Mouse (Mus musculus) hindbrain, embryonic 15.5 days (tissue): ENCODE measurements around the gene Gfi1b. TPM values are rescaled to one million over a fixed set of nuclear protein-coding genes. Genes with fewer than 3 reads are reported as not detected.

Source experiments
- ATAC-seq: fragments of 200-750 bp; cut with Nextera tagmentation; 2 replicates; pipeline ENCODE4 v1.8.0; 2017; ENCODE audit warnings: low read depth, moderate number of reproducible peaks, moderate TSS enrichment; ENCODE audit not compliant: low FRiP score
- H3K27ac ChIP-seq: fragments of 300-500 bp; sonication (generic); replicated peaks from 2 replicates; pipeline ENCODE4 v1.5.1; 2015; ENCODE audit warnings: mild to moderate bottlenecking, inconsistent platforms
- H3K27me3 ChIP-seq: fragments of 300-500 bp; sonication (generic); 2 replicates; pipeline ENCODE4 v1.6.1; 2015; ENCODE audit warnings: control low read depth, inconsistent platforms
- H3K36me3 ChIP-seq: fragments of 300-500 bp; sonication (generic); 2 replicates; pipeline ENCODE4 v1.6.1; 2015; ENCODE audit warnings: control low read depth, inconsistent platforms
- H3K4me1 ChIP-seq: fragments of 300-500 bp; sonication (generic); replicated peaks from 2 replicates; pipeline ENCODE4 v1.6.1; 2015; ENCODE audit warnings: control low read depth, inconsistent platforms
- H3K4me2 ChIP-seq: fragments of 300-500 bp; sonication (generic); 2 replicates; pipeline ENCODE4 v1.6.1; 2015; ENCODE audit warnings: moderate library complexity, mild to moderate bottlenecking, inconsistent platforms
- H3K4me3 ChIP-seq: fragments of 300-500 bp; sonication (generic); 2 replicates; pipeline ENCODE4 v1.5.1; 2015; ENCODE audit warnings: mild to moderate bottlenecking, inconsistent platforms
- H3K9ac ChIP-seq: fragments of 300-500 bp; sonication (generic); 2 replicates; pipeline ENCODE4 v1.6.1; 2015; ENCODE audit warnings: inconsistent platforms
- H3K9me3 ChIP-seq: fragments of 300-500 bp; sonication (generic); 2 replicates; pipeline ENCODE4 v1.6.1; 2016; ENCODE audit warnings: control low read depth, inconsistent platforms
- WGBS: fragments of 180-500 bp; shearing (Covaris S2); methylation state at CpG from one replicate; pipeline ENCODE4 v1.1.7; 2015; 5-methylcytosine and 5-hydroxymethylcytosine counted together
- polyA plus RNA-seq: library from polyadenylated mRNA; unstranded; fragments of >200 nt; fragmentation: Nextera tagmentation; extraction: Ambion mirVana; gene quantifications from 2 replicates; pipeline ENCODE4 v1.2.1, GENCODE M21; 2015

Gene Gfi1b
- polyA plus RNA-seq, 1 experiment from 2014 or later, result 0.36 TPM

DNA sequence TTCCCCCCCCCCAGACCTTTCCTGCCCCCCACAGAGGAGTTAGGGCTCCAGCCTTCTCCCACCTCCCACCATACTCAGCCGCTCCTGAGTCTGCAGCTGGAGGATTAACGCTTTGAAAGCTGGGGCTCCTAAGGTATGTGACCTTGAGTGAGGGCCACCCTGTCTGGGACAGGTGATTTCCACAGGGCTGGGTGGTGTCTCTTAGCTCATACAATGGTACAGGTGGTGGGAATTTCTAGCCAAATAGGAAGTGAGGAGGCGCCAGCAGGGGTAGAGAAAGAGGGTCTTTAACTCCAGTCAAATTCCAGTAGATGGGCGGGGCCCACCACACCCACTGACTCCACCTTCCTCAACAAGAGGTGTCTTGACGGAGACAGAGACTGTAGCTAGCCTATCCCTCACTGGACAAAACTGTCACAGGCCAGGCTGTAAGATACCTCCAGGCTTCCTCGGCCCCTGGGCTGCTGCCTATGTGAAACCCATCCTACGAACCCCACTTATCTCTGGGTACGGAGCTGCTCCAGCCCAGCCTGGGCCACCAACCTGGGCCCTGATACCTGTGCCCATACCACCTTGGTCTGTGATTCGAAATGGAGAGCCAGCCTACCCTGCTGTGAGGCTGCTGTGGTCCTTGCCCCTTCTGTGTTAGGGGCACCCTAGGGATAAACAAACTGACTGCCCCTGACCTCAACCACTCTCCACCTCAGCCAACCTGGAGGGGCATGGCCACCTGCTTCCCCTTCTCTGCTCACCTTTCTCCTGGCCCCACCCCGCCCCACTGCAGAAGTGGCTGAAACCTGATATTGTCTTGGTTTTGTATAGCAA, 14.2 kb downstream of the Gfi1b start:
- Histone ChIP-seq H3K4me2 (no peak overlapping the region), H3K9me3 (no peaks in the 10 kb centered on the region), H3K27me3 (no peaks in the 10 kb centered on the region), H3K27ac (no peak overlapping the region), H3K36me3 (no peaks in the 10 kb centered on the region), H3K9ac (no peak overlapping the region), H3K4me1 (no peaks in the 10 kb centered on the region), H3K4me3 (no peak overlapping the region)
- WGBS, result 49% methylated on average over 10 of the region's 10 CpGs
- ATAC-seq, result no peak

DNA sequence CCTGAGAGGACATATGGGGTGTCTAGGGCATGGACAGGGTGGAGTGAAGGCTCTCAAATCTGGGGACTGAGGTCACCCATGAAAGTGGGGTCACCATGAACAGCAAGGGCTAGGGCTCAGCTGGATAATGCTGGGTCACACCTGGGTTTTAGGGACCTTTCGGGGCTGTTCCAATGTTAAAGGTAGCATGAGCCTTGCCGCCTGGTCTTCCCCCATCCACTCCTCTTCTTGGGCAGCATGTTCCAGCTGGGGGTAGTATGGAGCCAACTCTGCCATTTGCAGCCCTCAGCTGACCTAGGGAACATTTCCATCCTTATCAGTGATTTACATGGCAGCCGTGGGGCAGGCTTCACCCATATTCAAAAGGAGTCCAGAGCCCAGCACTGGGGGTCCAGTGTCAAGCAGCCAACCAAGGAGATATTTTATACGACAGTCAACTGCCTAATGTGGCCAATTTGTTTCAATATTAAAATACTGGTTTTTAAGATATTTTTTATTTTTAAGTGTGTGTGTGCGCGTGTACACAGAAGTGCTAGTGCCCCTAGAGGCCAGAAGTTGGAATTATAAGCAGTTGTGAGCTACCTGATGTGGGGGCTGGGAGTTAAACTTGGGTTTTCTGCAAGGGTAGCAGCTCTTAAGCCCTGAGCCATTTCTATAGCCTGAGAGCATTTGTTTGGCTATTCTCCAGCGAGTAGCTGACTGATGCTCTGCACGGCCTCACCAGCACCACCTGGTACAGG, 15.0 kb downstream of the Gfi1b start:
- no peaks in the 10 kb centered on the region for H3K36me3 ChIP-seq
- no peak for ATAC-seq
- no peak overlapping the region for H3K4me2 ChIP-seq
- WGBS, result 70% methylated on average over 8 of the region's 8 CpGs
- no peaks in the 10 kb centered on the region for H3K4me1 ChIP-seq
- no peak overlapping the region for H3K27ac ChIP-seq
- no peaks in the 10 kb centered on the region for H3K9me3 ChIP-seq
- no peak overlapping the region for H3K4me3 ChIP-seq
- H3K27me3 ChIP-seq, result no peaks in the 10 kb centered on the region
- H3K9ac ChIP-seq, result no peak overlapping the region

DNA sequence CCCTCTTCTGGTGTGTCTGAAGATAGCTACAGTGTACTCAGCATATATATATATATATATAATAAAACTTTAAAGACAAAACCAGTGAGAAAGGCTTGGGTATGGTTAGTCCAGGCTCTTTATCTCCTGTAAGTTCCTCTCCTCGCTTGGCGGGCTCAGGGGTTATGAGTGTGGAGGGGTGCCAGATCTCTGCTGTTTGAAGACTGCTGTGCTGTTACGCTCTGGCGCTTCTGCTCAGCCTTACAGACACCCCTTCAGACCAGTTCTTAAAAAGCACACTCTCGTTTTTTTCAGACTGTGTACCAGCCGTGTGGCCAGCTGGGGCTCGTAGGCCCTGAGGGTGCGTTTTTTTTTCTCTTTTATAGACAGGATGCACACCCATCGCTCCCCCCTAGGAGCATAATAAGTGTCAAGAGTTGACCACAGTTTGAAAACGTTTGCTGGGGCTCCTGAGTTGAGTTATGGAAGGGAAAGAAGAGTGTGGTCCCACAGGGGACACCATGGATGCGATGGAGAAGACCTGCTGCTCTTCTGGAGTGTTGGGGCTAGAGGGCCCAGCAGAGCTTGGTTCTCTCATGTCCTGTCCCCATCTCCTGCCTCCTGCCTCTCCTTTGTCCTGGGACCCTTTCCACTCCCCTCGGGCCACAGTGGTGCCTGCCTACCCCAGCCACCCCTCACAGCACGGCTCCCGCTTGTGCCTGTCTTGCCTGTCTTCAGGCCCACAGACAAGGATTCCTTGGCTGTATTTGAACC, 15.8 kb downstream of the Gfi1b start:
- Histone ChIP-seq H3K4me2 (no peak overlapping the region), H3K27ac (no peak overlapping the region), H3K36me3 (no peaks in the 10 kb centered on the region), H3K27me3 (no peaks in the 10 kb centered on the region), H3K4me3 (no peak overlapping the region), H3K4me1 (no peaks in the 10 kb centered on the region), H3K9ac (no peak overlapping the region), H3K9me3 (no peaks in the 10 kb centered on the region)
- ATAC-seq, result no peak
- WGBS, result 58% methylated on average over 14 of the region's 14 CpGs

GRCm38 (mm10) chr2:28603542-28603941, 18.2 kb downstream of the Gfi1b start:
- no peak overlapping the region for H3K27ac ChIP-seq
- no peaks in the 10 kb centered on the region for H3K36me3 ChIP-seq
- no peaks in the 10 kb centered on the region; the same call in 1 of the 2 replicates for H3K4me1 ChIP-seq
- no peak overlapping the region for H3K9ac ChIP-seq
- no peaks in the 10 kb centered on the region for H3K27me3 ChIP-seq
- no peaks in the 10 kb centered on the region for H3K9me3 ChIP-seq
- no peak for ATAC-seq
- no peak overlapping the region for H3K4me3 ChIP-seq
- 94% methylated on average over 5 of the region's 5 CpGs for WGBS
- H3K4me2 ChIP-seq, result no peak overlapping the region

GRCm38 (mm10) chr2:28601720-28602590, 19.8 kb downstream of the Gfi1b start:
- Histone ChIP-seq H3K4me3 (no peak overlapping the region), H3K4me1 (no peaks in the 10 kb centered on the region; the same call in 1 of the 2 replicates), H3K36me3 (no peaks in the 10 kb centered on the region), H3K9ac (no peak overlapping the region), H3K27me3 (no peaks in the 10 kb centered on the region), H3K27ac (no peak overlapping the region), H3K9me3 (no peaks in the 10 kb centered on the region), H3K4me2 (no peak overlapping the region)
- no peak for ATAC-seq
- 62% methylated on average over 12 of the region's 12 CpGs for WGBS

GRCm38 (mm10) chr2:28599569-28599900, 22.2 kb downstream of the Gfi1b start:
- Histone ChIP-seq H3K9me3 (no peaks in the 10 kb centered on the region), H3K36me3 (no peaks in the 10 kb centered on the region), H3K27ac (no peak overlapping the region), H3K27me3 (no peaks in the 10 kb centered on the region), H3K4me2 (no peak overlapping the region), H3K4me3 (no peak overlapping the region), H3K4me1 (no peaks in the 10 kb centered on the region; the same call in 1 of the 2 replicates), H3K9ac (no peak overlapping the region)
- WGBS, result 77% methylated on average over 6 of the region's 6 CpGs
- ATAC-seq, result no peak

- WGBS, result 71% methylated on average over 12 of the region's 12 CpGs
- no peak overlapping the region for H3K9ac ChIP-seq
- H3K27ac ChIP-seq, result no peak overlapping the region
- no peaks in the 10 kb centered on the region for H3K27me3 ChIP-seq
- H3K4me3 ChIP-seq, result no peak overlapping the region
- ATAC-seq, result no peak
- H3K9me3 ChIP-seq, result no peaks in the 10 kb centered on the region
- H3K36me3 ChIP-seq, result no peaks in the 10 kb centered on the region
- H3K4me1 ChIP-seq, result no peaks in the 10 kb centered on the region; the same call in 1 of the 2 replicates
- H3K4me2 ChIP-seq, result no peak overlapping the region
Observed at GRCm38 (mm10) chr2:28598692-28599568, 22.9 kb downstream of the Gfi1b start.

DNA sequence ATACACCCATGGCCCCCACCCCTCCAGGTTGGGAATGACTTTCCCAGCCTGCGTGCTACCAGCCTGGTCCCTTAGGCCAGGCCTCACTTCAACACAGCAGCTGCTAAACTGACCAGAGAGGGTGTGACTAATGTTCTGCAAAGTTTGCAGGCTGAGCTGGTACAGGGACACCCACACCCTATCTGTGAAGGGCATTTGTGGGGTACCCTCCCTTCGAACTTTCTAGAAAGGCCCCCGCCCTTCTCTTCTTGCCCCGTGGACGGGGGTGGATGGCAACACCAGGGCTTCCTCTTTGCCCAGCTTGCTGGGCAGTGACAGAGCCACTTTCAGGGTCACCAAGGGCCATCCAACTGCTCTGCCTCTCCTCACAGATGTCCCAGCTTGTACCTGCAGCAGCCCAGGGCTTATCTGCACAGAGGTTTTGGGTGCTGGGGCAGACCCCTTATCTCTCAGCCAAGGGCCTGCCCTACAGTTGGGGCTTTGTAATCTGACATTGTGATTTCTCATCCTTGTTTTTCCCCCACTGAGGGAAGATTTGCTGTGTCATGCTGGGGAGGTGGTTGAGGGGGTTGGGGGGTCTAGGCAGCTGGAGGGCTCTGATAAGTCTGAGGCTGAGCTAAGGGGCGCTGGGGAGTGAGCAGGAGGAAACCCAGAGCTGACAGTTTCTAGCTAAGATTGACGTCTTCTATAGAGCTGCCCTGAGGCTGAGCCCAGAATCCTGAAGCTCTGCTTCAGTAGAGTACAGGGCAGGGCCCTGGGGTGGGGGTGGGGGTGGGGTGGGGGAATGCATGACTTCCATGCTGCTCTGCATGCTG, 23.8 kb downstream of the Gfi1b start:
- ATAC-seq, result peak; percentile 48; the same call in 1 of the 2 replicates
- H3K27me3 ChIP-seq, result no peaks in the 10 kb centered on the region; the same call in 1 of the 2 replicates

DNA sequence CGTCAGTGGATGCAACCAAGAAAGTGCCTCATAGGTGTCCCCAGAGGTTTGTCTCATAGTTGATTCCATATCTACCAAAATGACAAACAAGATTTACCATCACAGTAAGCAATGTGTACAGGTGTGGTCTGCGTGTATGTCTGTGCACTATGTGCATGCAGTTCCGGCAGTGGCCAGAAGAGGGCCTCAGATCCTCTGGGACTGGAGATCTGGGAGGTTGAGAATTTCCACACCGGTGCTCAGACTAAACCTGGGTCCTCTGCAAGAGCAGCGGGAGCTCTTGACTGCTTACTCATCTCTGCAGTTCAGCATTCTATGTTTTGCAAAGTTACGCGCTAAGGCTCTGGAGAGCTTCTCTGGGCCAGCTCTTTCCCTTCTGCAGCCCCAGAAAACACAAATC, 24.8 kb downstream of the Gfi1b start:
- WGBS, result 92% methylated on average over 7 of the region's 7 CpGs
- Histone ChIP-seq H3K36me3 (no peaks in the 10 kb centered on the region), H3K4me2 (no peak overlapping the region), H3K4me1 (no peaks in the 10 kb centered on the region; the same call in 1 of the 2 replicates), H3K4me3 (no peak overlapping the region), H3K27me3 (peaks cover 3% of the 10 kb centered on the region; the same call in 1 of the 2 replicates), H3K9ac (no peak overlapping the region), H3K9me3 (no peaks in the 10 kb centered on the region), H3K27ac (no peak overlapping the region)
- ATAC-seq, result no peak

More for the DNA sequence above, 23.8 kb downstream of the Gfi1b start:
- Histone ChIP-seq H3K4me3 (no peak overlapping the region), H3K9me3 (no peaks in the 10 kb centered on the region), H3K4me1 (no peaks in the 10 kb centered on the region; the same call in 1 of the 2 replicates), H3K4me2 (no peak overlapping the region), H3K36me3 (no peaks in the 10 kb centered on the region), H3K9ac (no peak overlapping the region), H3K27ac (no peak overlapping the region)
- WGBS, result 68% methylated on average over 7 of the region's 7 CpGs

GRCm38 (mm10) chr2:28596021-28596420, 25.8 kb downstream of the Gfi1b start:
- Histone ChIP-seq H3K4me1 (no peaks in the 10 kb centered on the region; the same call in 1 of the 2 replicates), H3K27ac (no peak overlapping the region), H3K36me3 (no peaks in the 10 kb centered on the region), H3K9me3 (no peaks in the 10 kb centered on the region), H3K4me2 (no peak overlapping the region), H3K9ac (no peak overlapping the region), H3K27me3 (peaks cover 3% of the 10 kb centered on the region; the same call in 1 of the 2 replicates), H3K4me3 (no peak overlapping the region)
- 87% methylated on average over 7 of the region's 7 CpGs for WGBS
- ATAC-seq, result no peak
